Comparison of ENCODE assay signal across 19 mouse cellular contexts in the genomic region with DNA sequence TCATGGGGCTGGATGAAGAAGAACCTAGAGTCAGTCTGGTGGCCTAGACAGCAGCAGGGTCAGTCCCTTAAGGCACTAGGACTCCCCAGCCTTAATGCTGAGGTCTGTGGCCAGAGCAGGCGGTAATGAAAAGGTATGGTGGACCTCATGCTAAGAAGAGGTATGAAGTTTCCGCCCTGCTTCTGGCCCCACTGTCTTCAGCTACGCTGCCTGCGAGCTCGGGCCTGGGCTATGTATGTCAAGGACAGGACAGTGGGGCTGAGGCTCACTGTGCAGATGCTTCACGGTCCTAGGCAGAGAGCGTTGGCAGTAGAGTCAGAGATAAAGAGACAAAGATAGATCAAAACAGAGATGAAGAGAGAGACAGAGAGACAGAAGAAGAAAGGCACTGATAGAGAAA.
"Had no signal": no experiment of that assay in that cellular context is flagged by ENCODE, and none has a peak within 500 bp of the region (broad histone marks: within the 10 kb centered on the region; RNA-seq: fewer than 3 reads in every experiment).

No protein-coding gene starts in this region.

- ATAC-seq: midbrain, embryonic 16.5 days had no signal

- H3K4me3 ChIP-seq: midbrain, embryonic 10.5 days; midbrain, embryonic 12.5 days; myocyte; neural tube, embryonic 13.5 days; neural tube, embryonic 15.5 days had no signal

- H3K27me3 ChIP-seq: midbrain, embryonic 12.5 days; neural tube, embryonic 13.5 days; neural tube, embryonic 15.5 days had no signal

- DNase-seq: lung, adult 18-20 months; lung, embryonic 14.5 days; lung, postnatal 10 days; lung, postnatal 4 days; midbrain, embryonic 14.5 days; retina, postnatal 1 day; right cerebral cortex, adult 18-20 months; right cerebral cortex, postnatal 25 days; right cerebral cortex, postnatal 4 days; spleen, adult 18-20 months; thymus, adult 18-20 months; thymus, postnatal 14 days; thymus, postnatal 36 days had no signal

- H3K9me3 ChIP-seq: midbrain, embryonic 10.5 days; midbrain, embryonic 12.5 days; neural tube, embryonic 13.5 days; neural tube, embryonic 15.5 days had no signal

- H3K36me3 ChIP-seq: midbrain, embryonic 10.5 days; midbrain, embryonic 12.5 days; neural tube, embryonic 13.5 days; neural tube, embryonic 15.5 days had no signal

- H3K4me1 ChIP-seq: midbrain, embryonic 12.5 days; neural tube, embryonic 13.5 days; neural tube, embryonic 15.5 days had no signal
